Mouse (Mus musculus) heart, embryonic 12.5 days (tissue): Measurements from ENCODE around the gene Kifap3. TPM values are rescaled to one million over a fixed set of nuclear protein-coding genes. Genes with fewer than 3 reads are reported as not detected.

Experiments used
- ATAC-seq: fragments of 200-750 bp; cut with Nextera tagmentation; 2 replicates; pipeline ENCODE4 v1.8.0; 2017; ENCODE audit warnings: moderate TSS enrichment, moderate library complexity; ENCODE audit not compliant: insufficient number of reproducible peaks, low FRiP score
- H3K27ac ChIP-seq: fragments of 300-500 bp; sonication (generic); 2 replicates; pipeline ENCODE4 v1.5.1; 2016; ENCODE audit warnings: mild to moderate bottlenecking, moderate library complexity; ENCODE audit not compliant: poor library complexity, severe bottlenecking
- H3K27me3 ChIP-seq: fragments of 300-500 bp; sonication (generic); replicated peaks from 2 replicates; pipeline ENCODE4 v1.6.1; 2016; ENCODE audit warnings: mild to moderate bottlenecking, moderate library complexity
- H3K36me3 ChIP-seq: fragments of 300-500 bp; sonication (generic); 2 replicates; pipeline ENCODE4 v1.6.1; 2016; ENCODE audit warnings: mild to moderate bottlenecking, moderate library complexity
- H3K4me1 ChIP-seq: fragments of 300-500 bp; sonication (generic); replicated peaks from 2 replicates; pipeline ENCODE4 v1.6.1; 2016; ENCODE audit warnings: mild to moderate bottlenecking
- H3K4me2 ChIP-seq: fragments of 300-500 bp; sonication (generic); 2 replicates; pipeline ENCODE4 v1.6.1; 2016; ENCODE audit warnings: mild to moderate bottlenecking, moderate library complexity
- H3K4me3 ChIP-seq: fragments of 300-500 bp; sonication (generic); 2 replicates; pipeline ENCODE4 v1.5.1; 2016; ENCODE audit warnings: mild to moderate bottlenecking
- H3K9ac ChIP-seq: fragments of 300-500 bp; sonication (generic); 2 replicates; pipeline ENCODE4 v1.6.1; 2016; ENCODE audit warnings: mild to moderate bottlenecking, moderate library complexity
- H3K9me3 ChIP-seq: fragments of 300-500 bp; sonication (generic); replicated peaks from 2 replicates; pipeline ENCODE4 v1.6.1; 2016; ENCODE audit warnings: mild to moderate bottlenecking, moderate library complexity
- WGBS: fragments of 180-500 bp; shearing (Covaris S2); methylation state at CpG from one replicate; pipeline ENCODE4 v1.1.7; 2016; 5-methylcytosine and 5-hydroxymethylcytosine counted together
- polyA plus RNA-seq: library from polyadenylated mRNA; unstranded; fragments of >200 nt; fragmentation: Nextera tagmentation; extraction: Ambion mirVana; gene quantifications from 2 replicates; pipeline ENCODE4 v1.2.1, GENCODE M21; 2016

Gene Kifap3
- polyA plus RNA-seq, 1 experiment from 2014 or later = 23.9 TPM

- H3K9ac ChIP-seq = no peak overlapping the region
- H3K4me2 ChIP-seq = no peak overlapping the region
- H3K27ac ChIP-seq = no peak overlapping the region
- no peaks in the 10 kb centered on the region for H3K9me3 ChIP-seq
- 70% methylated on average over 5 of the region's 5 CpGs for WGBS
- no peaks in the 10 kb centered on the region for H3K36me3 ChIP-seq
- H3K4me1 ChIP-seq = no peaks in the 10 kb centered on the region
- no peak for ATAC-seq
- no peak overlapping the region for H3K4me3 ChIP-seq
- H3K27me3 ChIP-seq = no peaks in the 10 kb centered on the region
Measured at GRCm38 (mm10) chr1:163898291-163898764, 118.9 kb downstream of the Kifap3 start.

GRCm38 (mm10) chr1:163899575-163899974 lies 120.2 kb downstream of the Kifap3 start:
- WGBS = 85% methylated on average over 2 of the region's 2 CpGs

GRCm38 (mm10) chr1:163900168-163900567 lies 120.8 kb downstream of the Kifap3 start:
- ATAC-seq = no peak
- Histone ChIP-seq H3K4me2 (no peak overlapping the region), H3K9me3 (no peaks in the 10 kb centered on the region), H3K27me3 (no peaks in the 10 kb centered on the region), H3K36me3 (no peaks in the 10 kb centered on the region), H3K27ac (no peak overlapping the region), H3K4me1 (no peaks in the 10 kb centered on the region), H3K4me3 (no peak overlapping the region), H3K9ac (no peak overlapping the region)
- 73% methylated on average over 2 of the region's 2 CpGs for WGBS

More at GRCm38 (mm10) chr1:163899575-163899974, 120.2 kb downstream of the Kifap3 start:
- Histone ChIP-seq H3K9ac (no peak overlapping the region), H3K4me2 (no peak overlapping the region), H3K27me3 (no peaks in the 10 kb centered on the region), H3K9me3 (no peaks in the 10 kb centered on the region), H3K36me3 (no peaks in the 10 kb centered on the region), H3K4me1 (no peaks in the 10 kb centered on the region), H3K27ac (no peak overlapping the region), H3K4me3 (no peak overlapping the region)
- no peak for ATAC-seq

GRCm38 (mm10) chr1:163903411-163903810 lies 124.0 kb downstream of the Kifap3 start:
- no peak for ATAC-seq
- Histone ChIP-seq H3K4me2 (no peak overlapping the region), H3K27me3 (no peaks in the 10 kb centered on the region), H3K9ac (no peak overlapping the region), H3K4me3 (no peak overlapping the region), H3K36me3 (no peaks in the 10 kb centered on the region), H3K27ac (no peak overlapping the region), H3K9me3 (no peaks in the 10 kb centered on the region), H3K4me1 (no peaks in the 10 kb centered on the region)
- WGBS = 72% methylated on average over 3 of the region's 3 CpGs

- no peak for ATAC-seq
- no peak overlapping the region for H3K4me2 ChIP-seq
- H3K36me3 ChIP-seq = no peaks in the 10 kb centered on the region
- no peak overlapping the region for H3K27ac ChIP-seq
- H3K9me3 ChIP-seq = no peaks in the 10 kb centered on the region
- no peaks in the 10 kb centered on the region for H3K27me3 ChIP-seq
- H3K4me1 ChIP-seq = no peaks in the 10 kb centered on the region
- no peak overlapping the region for H3K4me3 ChIP-seq
- H3K9ac ChIP-seq = no peak overlapping the region
- 50% methylated on average over 4 of the region's 4 CpGs for WGBS
Measured at GRCm38 (mm10) chr1:163907007-163907811, 127.8 kb downstream of the Kifap3 start.

GRCm38 (mm10) chr1:163908389-163908788 lies 129.0 kb downstream of the Kifap3 start:
- H3K27ac ChIP-seq = no peak overlapping the region
- H3K9ac ChIP-seq = no peak overlapping the region
- H3K4me2 ChIP-seq = peak overlapping the region; percentile 19; the same call in 1 of the 2 replicates
- H3K4me3 ChIP-seq = no peak overlapping the region
- H3K9me3 ChIP-seq = no peaks in the 10 kb centered on the region
- WGBS = 21% methylated on average over 11 of the region's 11 CpGs
- no peak for ATAC-seq
- no peaks in the 10 kb centered on the region for H3K36me3 ChIP-seq
- no peaks in the 10 kb centered on the region for H3K27me3 ChIP-seq
- H3K4me1 ChIP-seq = no peaks in the 10 kb centered on the region

- Histone ChIP-seq H3K4me2 (no peak overlapping the region), H3K36me3 (no peaks in the 10 kb centered on the region), H3K9ac (no peak overlapping the region), H3K4me1 (no peaks in the 10 kb centered on the region), H3K9me3 (no peaks in the 10 kb centered on the region), H3K4me3 (no peak overlapping the region), H3K27me3 (no peaks in the 10 kb centered on the region), H3K27ac (no peak overlapping the region)
- 6% methylated on average over 2 of the region's 2 CpGs for WGBS
- ATAC-seq = no peak
Measured at GRCm38 (mm10) chr1:163910343-163910742, 131.0 kb downstream of the Kifap3 start.

- ATAC-seq = no peak
Measured at GRCm38 (mm10) chr1:163910785-163911184, 131.4 kb downstream of the Kifap3 start.

GRCm38 (mm10) chr1:163911981-163912380 lies 132.6 kb downstream of the Kifap3 start:
- Histone ChIP-seq H3K36me3 (peaks cover 1% of the 10 kb centered on the region), H3K27ac (no peak overlapping the region), H3K9me3 (no peaks in the 10 kb centered on the region), H3K27me3 (no peaks in the 10 kb centered on the region), H3K9ac (no peak overlapping the region), H3K4me1 (no peaks in the 10 kb centered on the region), H3K4me2 (no peak overlapping the region), H3K4me3 (no peak overlapping the region)
- 87% methylated on average over 11 of the region's 11 CpGs for WGBS
- no peak for ATAC-seq

More at GRCm38 (mm10) chr1:163910785-163911184, 131.4 kb downstream of the Kifap3 start:
- Histone ChIP-seq H3K36me3 (no peaks in the 10 kb centered on the region), H3K4me1 (no peaks in the 10 kb centered on the region), H3K27ac (no peak overlapping the region), H3K9ac (no peak overlapping the region), H3K4me2 (no peak overlapping the region), H3K4me3 (no peak overlapping the region), H3K27me3 (no peaks in the 10 kb centered on the region), H3K9me3 (no peaks in the 10 kb centered on the region)
- WGBS = 86% methylated on average over 9 of the region's 9 CpGs

- H3K4me1 ChIP-seq = no peaks in the 10 kb centered on the region
- H3K4me2 ChIP-seq = no peak overlapping the region
- ATAC-seq = no peak
- H3K27me3 ChIP-seq = no peaks in the 10 kb centered on the region
- no peak overlapping the region for H3K9ac ChIP-seq
- WGBS = 92% methylated on average over 5 of the region's 5 CpGs
- H3K9me3 ChIP-seq = no peaks in the 10 kb centered on the region
- no peak overlapping the region for H3K27ac ChIP-seq
- no peak overlapping the region for H3K4me3 ChIP-seq
- H3K36me3 ChIP-seq = peaks cover 5% of the 10 kb centered on the region
Measured at GRCm38 (mm10) chr1:163917349-163918160, 138.2 kb downstream of the Kifap3 start.

- Histone ChIP-seq H3K36me3 (no peaks in the 10 kb centered on the region), H3K4me3 (no peak overlapping the region), H3K27ac (no peak overlapping the region), H3K9me3 (no peaks in the 10 kb centered on the region), H3K4me2 (no peak overlapping the region), H3K9ac (no peak overlapping the region), H3K27me3 (no peaks in the 10 kb centered on the region), H3K4me1 (no peaks in the 10 kb centered on the region)
- ATAC-seq = no peak
- WGBS = 79% methylated on average over 8 of the region's 8 CpGs
Measured at GRCm38 (mm10) chr1:163924093-163924492, 144.7 kb downstream of the Kifap3 start.
